Mouse (Mus musculus) embryonic facial prominence, embryonic 15.5 days (tissue): ENCODE data around the gene Ttc3. TPM values are rescaled to one million over a fixed set of nuclear protein-coding genes. Genes with fewer than 3 reads are reported as not detected.

Experiments
- ATAC-seq: fragments of 200-750 bp; cut with Nextera tagmentation; 2 replicates; pipeline ENCODE4 v1.8.0; 2017; ENCODE audit warnings: low read depth, moderate TSS enrichment; ENCODE audit not compliant: insufficient number of reproducible peaks, low FRiP score, low TSS enrichment
- H3K27ac ChIP-seq: fragments of 300-500 bp; sonication (generic); replicated peaks from 2 replicates; pipeline ENCODE4 v1.5.1; 2015; ENCODE audit warnings: mild to moderate bottlenecking, inconsistent platforms
- H3K27me3 ChIP-seq: fragments of 300-500 bp; sonication (generic); 2 replicates; pipeline ENCODE4 v1.6.1; 2015; ENCODE audit warnings: inconsistent platforms
- H3K36me3 ChIP-seq: fragments of 300-500 bp; sonication (generic); 2 replicates; pipeline ENCODE4 v1.6.1; 2015; ENCODE audit warnings: mild to moderate bottlenecking, inconsistent platforms
- H3K4me1 ChIP-seq: fragments of 300-500 bp; sonication (generic); 2 replicates; pipeline ENCODE4 v1.6.1; 2015; ENCODE audit warnings: inconsistent platforms
- H3K4me2 ChIP-seq: fragments of 300-500 bp; sonication (generic); replicated peaks from 2 replicates; pipeline ENCODE4 v1.6.1; 2015; ENCODE audit warnings: mild to moderate bottlenecking, inconsistent platforms
- H3K4me3 ChIP-seq: fragments of 300-500 bp; sonication (generic); replicated peaks from 2 replicates; pipeline ENCODE4 v1.5.1; 2015; ENCODE audit warnings: mild to moderate bottlenecking, inconsistent platforms
- H3K9ac ChIP-seq: fragments of 300-500 bp; sonication (generic); 2 replicates; pipeline ENCODE4 v1.6.1; 2015; ENCODE audit warnings: inconsistent platforms
- H3K9me3 ChIP-seq: fragments of 300-500 bp; sonication (generic); replicated peaks from 2 replicates; pipeline ENCODE4 v1.6.1; 2016; ENCODE audit warnings: inconsistent platforms
- WGBS: fragments of 180-500 bp; shearing (Covaris S2); methylation state at CpG from one replicate; pipeline ENCODE4 v1.1.7; 2015; 5-methylcytosine and 5-hydroxymethylcytosine counted together
- polyA plus RNA-seq: library from polyadenylated mRNA; unstranded; fragments of >200 nt; fragmentation: Nextera tagmentation; extraction: Ambion mirVana; gene quantifications from 2 replicates; pipeline ENCODE4 v1.2.1, GENCODE M21; 2015

Gene Ttc3
- 222 and 228 TPM in 2 replicates for polyA plus RNA-seq

DNA sequence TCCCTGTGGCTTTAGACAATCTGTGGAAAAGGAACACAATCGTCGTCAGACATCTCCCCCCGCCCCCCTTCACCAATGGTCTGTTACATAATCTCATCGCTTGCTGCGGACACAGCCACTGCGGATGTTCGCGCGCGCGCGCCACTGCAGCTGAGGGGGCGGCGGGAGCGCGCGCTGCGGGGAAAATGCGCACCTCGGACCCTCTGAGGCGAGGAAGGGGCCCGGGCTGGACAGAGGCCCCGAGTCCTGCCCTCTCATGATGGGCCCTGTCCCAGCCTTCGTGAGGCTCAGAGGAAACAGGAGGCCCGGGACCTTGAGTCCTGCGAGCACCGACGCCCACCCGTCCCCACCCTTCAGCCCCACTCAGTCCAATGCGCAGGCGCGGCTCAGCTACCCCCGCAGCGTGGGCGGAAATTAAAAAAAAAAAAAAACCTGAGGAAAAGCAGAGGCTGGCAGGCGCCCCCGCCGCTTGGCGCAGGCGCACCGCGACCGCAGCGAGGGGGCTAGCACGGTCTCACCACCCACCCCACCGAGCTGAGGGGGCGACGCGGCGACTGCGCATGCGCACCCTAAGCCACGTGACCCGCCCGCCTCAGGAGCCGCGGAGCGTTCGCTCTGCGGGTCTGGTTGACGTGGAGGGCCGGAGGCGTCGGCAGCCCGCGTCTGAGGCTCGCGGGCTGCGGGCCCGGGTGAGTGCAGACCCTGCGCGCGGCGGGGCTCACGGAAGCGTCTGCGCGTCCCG lies at the start of gene Ttc3:
TSS of gene Ttc3 (plus strand) at position 446 of the 742 bp plus-strand sequence.
- Histone ChIP-seq H3K36me3 (no peaks in the 10 kb centered on the region), H3K27me3 (no peaks in the 10 kb centered on the region), H3K9ac (peak within 1 kb of the TSS; percentile 93), H3K4me3 (peak within 1 kb of the TSS; percentile 94), H3K27ac (peak within 1 kb of the TSS; percentile 98), H3K4me1 (peaks cover 19% of the 10 kb centered on the region), H3K4me2 (peak within 1 kb of the TSS; percentile 67), H3K9me3 (no peaks in the 10 kb centered on the region)
- under 1% methylated on average over 79 of the region's 79 CpGs for WGBS
- peak; percentile 91 for ATAC-seq

- Histone ChIP-seq H3K27ac (no peak overlapping the region), H3K4me2 (no peak overlapping the region), H3K4me1 (peaks cover 9% of the 10 kb centered on the region; the same call in 1 of the 2 replicates), H3K9ac (no peak overlapping the region), H3K36me3 (no peaks in the 10 kb centered on the region), H3K9me3 (no peaks in the 10 kb centered on the region), H3K27me3 (peaks cover 14% of the 10 kb centered on the region), H3K4me3 (no peak overlapping the region)
- no peak for ATAC-seq
- WGBS: 49% methylated on average over 5 of the region's 5 CpGs
Observed at GRCm38 (mm10) chr16:94323681-94324080, 46.7 kb upstream of the Ttc3 start.

DNA sequence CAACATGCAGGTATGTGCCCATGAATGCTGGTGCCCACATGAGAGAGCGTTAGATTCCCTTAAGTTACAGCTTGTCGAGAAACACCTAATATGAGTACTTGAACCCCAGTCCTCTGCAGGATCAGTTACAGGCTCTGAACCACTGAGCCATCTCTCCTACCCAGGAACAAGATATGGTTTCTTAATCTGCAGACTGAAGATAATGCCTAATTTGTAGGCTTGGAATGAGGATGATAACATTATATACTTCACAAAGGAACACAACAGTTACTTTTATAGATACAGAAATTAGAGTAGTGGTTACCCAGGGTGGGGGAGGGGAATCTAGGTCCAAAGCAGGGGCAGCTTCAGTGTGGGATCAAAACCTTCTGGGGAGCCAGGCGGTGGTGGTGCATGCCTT lies 44.4 kb upstream of the Ttc3 start:
- 81% methylated on average over 3 of the region's 3 CpGs for WGBS
- H3K9ac ChIP-seq: no peak overlapping the region
- peaks cover 20% of the 10 kb centered on the region for H3K27me3 ChIP-seq
- no peaks in the 10 kb centered on the region for H3K9me3 ChIP-seq
- ATAC-seq: no peak
- no peaks in the 10 kb centered on the region for H3K36me3 ChIP-seq
- H3K4me1 ChIP-seq: peaks cover 22% of the 10 kb centered on the region; the same call in 1 of the 2 replicates
- H3K4me2 ChIP-seq: no peak overlapping the region
- no peak overlapping the region for H3K27ac ChIP-seq
- no peak overlapping the region for H3K4me3 ChIP-seq

- peaks cover 20% of the 10 kb centered on the region for H3K27me3 ChIP-seq
- ATAC-seq: 0 out of 2 replicates have a peak, but pooled peaks have one; percentile 23
- H3K4me1 ChIP-seq: peaks cover 22% of the 10 kb centered on the region; the same call in 1 of the 2 replicates
- peak within 1 kb of the TSS; percentile 84 for H3K4me2 ChIP-seq
- peak within 1 kb of the TSS; percentile 28 for H3K9ac ChIP-seq
- no peak within 1 kb of the TSS for H3K27ac ChIP-seq
- H3K9me3 ChIP-seq: no peaks in the 10 kb centered on the region
- no peaks in the 10 kb centered on the region for H3K36me3 ChIP-seq
- WGBS: 1% methylated on average over 63 of the region's 63 CpGs
- H3K4me3 ChIP-seq: peak within 1 kb of the TSS; percentile 48
Observed at GRCm38 (mm10) chr16:94327781-94328711, 42.4 kb upstream of the Ttc3 start, which contains the start of gene Ripply3. TSS of gene Ripply3 (plus strand) at chr16:94328420.

- Histone ChIP-seq H3K27ac (no peak overlapping the region), H3K9ac (no peak overlapping the region), H3K4me1 (peaks cover 22% of the 10 kb centered on the region; the same call in 1 of the 2 replicates), H3K27me3 (peaks cover 20% of the 10 kb centered on the region), H3K9me3 (no peaks in the 10 kb centered on the region), H3K36me3 (no peaks in the 10 kb centered on the region), H3K4me2 (peak overlapping the region; percentile 84), H3K4me3 (peak overlapping the region; percentile 48)
- no peak for ATAC-seq
- 9% methylated on average over 25 of the region's 25 CpGs for WGBS
Observed at GRCm38 (mm10) chr16:94328881-94329867, 41.2 kb upstream of the Ttc3 start.

GRCm38 (mm10) chr16:94330429-94330828 lies 40.0 kb upstream of the Ttc3 start:
- H3K4me3 ChIP-seq: no peak overlapping the region
- H3K27me3 ChIP-seq: peaks cover 16% of the 10 kb centered on the region
- WGBS: 55% methylated on average over 5 of the region's 5 CpGs
- no peaks in the 10 kb centered on the region for H3K9me3 ChIP-seq
- H3K27ac ChIP-seq: no peak overlapping the region
- H3K4me1 ChIP-seq: peaks cover 22% of the 10 kb centered on the region; the same call in 1 of the 2 replicates
- no peak overlapping the region for H3K4me2 ChIP-seq
- H3K9ac ChIP-seq: no peak overlapping the region
- no peak for ATAC-seq
- H3K36me3 ChIP-seq: no peaks in the 10 kb centered on the region

DNA sequence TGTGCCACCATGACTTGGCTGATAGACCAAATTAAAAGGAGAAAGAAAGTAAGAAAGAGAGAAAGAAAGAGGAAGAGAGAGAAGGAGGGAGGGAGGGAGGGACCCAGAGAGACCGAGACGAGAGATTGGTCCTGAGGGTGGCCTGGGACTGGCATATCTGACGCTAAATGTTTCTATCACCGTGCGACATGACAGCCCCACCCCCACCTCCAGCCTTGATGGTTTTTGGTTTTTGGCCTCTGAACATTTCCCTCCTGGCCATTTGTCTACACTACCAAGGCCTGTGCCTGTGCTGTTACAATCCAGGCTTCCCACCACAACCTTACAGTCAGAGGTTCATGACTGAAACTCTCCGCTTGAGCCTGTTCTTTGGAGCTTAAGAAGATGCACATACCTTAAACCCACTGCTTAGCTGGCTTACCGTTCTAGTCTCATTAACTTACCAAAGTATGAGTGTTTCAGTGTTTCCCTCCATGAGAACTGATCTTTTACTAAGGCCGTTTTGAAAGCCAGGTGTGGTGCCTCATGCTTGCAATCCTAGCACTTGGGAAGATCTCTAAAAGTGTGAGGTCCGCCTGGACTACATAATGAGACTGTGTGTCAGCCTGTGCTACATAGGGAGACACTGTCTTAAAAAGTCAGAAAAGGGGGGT lies 39.1 kb upstream of the Ttc3 start:
- Histone ChIP-seq H3K27ac (no peak overlapping the region), H3K27me3 (peaks cover 16% of the 10 kb centered on the region), H3K4me3 (no peak overlapping the region), H3K9ac (no peak overlapping the region), H3K9me3 (no peaks in the 10 kb centered on the region), H3K36me3 (no peaks in the 10 kb centered on the region), H3K4me1 (peaks cover 22% of the 10 kb centered on the region; the same call in 1 of the 2 replicates), H3K4me2 (no peak overlapping the region)
- 79% methylated on average over 9 of the region's 9 CpGs for WGBS
- ATAC-seq: no peak

- H3K27ac ChIP-seq: no peak overlapping the region
- no peak overlapping the region for H3K4me3 ChIP-seq
- H3K9ac ChIP-seq: no peak overlapping the region
- WGBS: 55% methylated on average over 5 of the region's 5 CpGs
- H3K27me3 ChIP-seq: peaks cover 13% of the 10 kb centered on the region
- peaks cover 22% of the 10 kb centered on the region; the same call in 1 of the 2 replicates for H3K4me1 ChIP-seq
- no peak for ATAC-seq
- H3K9me3 ChIP-seq: no peaks in the 10 kb centered on the region
- no peak overlapping the region for H3K4me2 ChIP-seq
- H3K36me3 ChIP-seq: no peaks in the 10 kb centered on the region
Observed at GRCm38 (mm10) chr16:94331886-94332252, 38.5 kb upstream of the Ttc3 start.

DNA sequence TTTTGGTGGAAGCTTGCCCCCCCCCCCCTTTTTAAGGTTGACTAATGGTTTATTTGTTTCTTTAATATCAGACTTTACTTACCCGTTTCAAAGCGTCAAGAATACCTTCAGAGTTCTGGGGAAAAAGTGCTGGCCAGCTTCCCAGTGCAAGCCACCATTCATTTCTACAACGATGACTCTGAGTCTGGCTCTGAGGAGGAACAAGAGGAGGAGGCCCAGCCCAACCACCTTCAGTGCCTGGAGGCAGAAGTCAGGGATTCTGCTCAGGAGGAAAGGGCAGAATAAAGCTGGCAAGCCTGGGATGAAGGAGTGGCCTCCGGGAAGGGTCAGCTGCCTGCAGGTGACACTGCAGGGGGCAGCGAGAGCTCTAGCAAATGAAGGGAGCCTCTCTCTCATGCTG lies 34.8 kb upstream of the Ttc3 start:
- no peak for ATAC-seq
- no peaks in the 10 kb centered on the region for H3K9me3 ChIP-seq
- 34% methylated on average over 5 of the region's 5 CpGs for WGBS
- H3K9ac ChIP-seq: no peak overlapping the region
- H3K4me1 ChIP-seq: no peaks in the 10 kb centered on the region
- H3K27me3 ChIP-seq: no peaks in the 10 kb centered on the region
- H3K4me3 ChIP-seq: no peak overlapping the region
- no peak overlapping the region for H3K4me2 ChIP-seq
- no peak overlapping the region for H3K27ac ChIP-seq
- no peaks in the 10 kb centered on the region for H3K36me3 ChIP-seq
